Mouse (Mus musculus) erythroblast, adult 5-6 weeks (primary cell): ENCODE data around the gene Iyd. TPM values are rescaled to one million over a fixed set of nuclear protein-coding genes. Genes with fewer than 3 reads are reported as not detected.
"Not testable (repeated sequence)": the region's sequence is repeated elsewhere in the genome, so short reads cannot be mapped to it uniquely, and the experiment has no call there.

Source experiments
- ATAC-seq: replicated peaks from 2 replicates; pipeline ENCODE4 v1.8.0; 2016; ENCODE audit warnings: moderate number of reproducible peaks, mild to moderate bottlenecking, moderate TSS enrichment, inconsistent platforms; ENCODE audit not compliant: poor library complexity, low FRiP score, severe bottlenecking
- total RNA-seq, 2 experiments: library from RNA; stranded (forward) in 1 of 2; stranded (reverse) in 1 of 2; fragments of 150-400 nt in 1 of 2; fragments of 200-764, 138-1000 nt in 1 of 2; gene quantifications; 2 replicates each; pipeline versions ENCODE4 v1.2.3 to v1.2.4; 2015 to 2017; ENCODE audit warnings: low replicate concordance in 2 of 2

Gene Iyd
- total RNA-seq (2015; ENCODE audit: low replicate concordance) = not detected in 2 replicates
- not detected in 2 replicates for total RNA-seq (2017; ENCODE audit: low replicate concordance)

DNA sequence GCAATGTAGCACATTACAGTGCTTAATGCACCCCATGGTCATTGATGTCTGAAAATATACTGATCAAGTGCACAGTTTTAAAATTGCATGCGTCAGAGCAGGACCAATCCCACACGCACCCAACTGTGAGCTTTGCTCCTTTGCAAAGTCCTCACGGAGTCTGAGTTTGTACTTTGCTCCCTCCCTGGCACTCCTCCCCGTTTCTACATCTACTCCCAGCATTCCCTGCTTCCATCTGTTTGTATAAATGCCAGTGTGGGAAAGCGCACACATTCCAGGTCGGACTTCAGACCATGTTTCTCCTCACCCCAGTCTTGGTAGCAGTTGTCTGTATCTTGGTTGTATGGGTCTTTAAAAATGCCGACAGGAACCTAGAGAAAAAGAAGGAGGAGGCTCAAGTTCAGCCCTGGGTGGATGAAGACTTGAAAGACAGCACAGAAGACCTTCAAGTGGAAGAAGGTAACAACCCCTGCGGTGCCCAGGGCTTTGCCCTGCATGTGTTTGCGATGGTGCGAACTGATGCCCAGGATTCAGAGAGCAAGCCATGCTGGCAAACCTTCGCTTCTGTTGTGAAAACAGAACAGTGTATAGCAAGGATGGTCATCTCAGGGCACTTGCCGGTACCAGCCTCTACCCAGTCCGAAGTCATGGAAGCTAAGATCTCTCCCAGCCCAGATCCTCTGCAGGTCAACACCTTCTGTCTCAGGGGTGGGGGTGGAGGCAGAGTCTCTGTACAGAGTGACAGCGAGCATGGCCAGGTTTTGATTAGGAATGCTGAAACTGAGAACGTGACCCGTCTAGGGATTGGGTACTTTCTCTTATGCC lies at the start of gene Iyd:
Gene Iyd, plus strand, starts transcription at position 238 of the 825 bp plus-strand sequence.
- ATAC-seq = no peak

DNA sequence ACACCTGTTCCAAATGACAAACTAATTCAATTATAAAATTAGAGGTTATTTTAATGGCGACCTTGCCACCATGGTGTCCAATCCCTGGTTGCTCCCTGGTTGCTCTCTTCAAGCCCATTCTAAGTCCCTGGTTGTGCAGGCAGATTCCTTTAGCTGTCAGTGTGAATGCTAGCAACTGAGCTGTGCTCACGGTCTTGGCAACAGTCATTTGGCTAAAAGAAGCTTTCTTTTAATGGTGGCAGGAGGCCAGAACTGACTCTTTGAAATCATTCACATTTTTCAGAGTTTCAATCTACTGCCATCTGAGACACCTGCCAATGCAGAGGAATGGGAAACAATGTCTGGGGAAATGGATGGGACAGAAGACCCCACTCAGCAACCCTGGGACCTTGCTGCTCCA lies 43.2 kb upstream of the Iyd start:
- no peak for ATAC-seq

DNA sequence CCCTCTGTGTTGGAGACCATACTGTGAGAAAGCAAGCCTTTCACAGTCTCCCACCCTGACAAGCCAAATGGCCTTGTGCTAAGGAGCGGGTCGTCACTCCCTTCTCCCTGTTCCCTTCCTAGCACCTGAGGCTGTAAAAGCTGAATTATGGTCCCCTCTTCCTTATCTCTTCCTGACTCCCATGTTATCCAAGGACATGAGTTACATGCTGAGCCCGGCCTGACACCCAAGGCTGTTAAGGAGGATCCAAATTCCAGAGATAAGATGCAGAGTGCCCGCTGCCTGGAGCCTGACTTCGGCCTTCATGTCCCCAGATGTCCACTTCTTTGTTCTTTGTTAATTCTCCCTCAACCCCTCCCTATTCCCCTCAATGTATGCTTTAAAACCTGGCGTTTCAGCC lies 39.2 kb upstream of the Iyd start:
- ATAC-seq = not testable (repeated sequence)

DNA sequence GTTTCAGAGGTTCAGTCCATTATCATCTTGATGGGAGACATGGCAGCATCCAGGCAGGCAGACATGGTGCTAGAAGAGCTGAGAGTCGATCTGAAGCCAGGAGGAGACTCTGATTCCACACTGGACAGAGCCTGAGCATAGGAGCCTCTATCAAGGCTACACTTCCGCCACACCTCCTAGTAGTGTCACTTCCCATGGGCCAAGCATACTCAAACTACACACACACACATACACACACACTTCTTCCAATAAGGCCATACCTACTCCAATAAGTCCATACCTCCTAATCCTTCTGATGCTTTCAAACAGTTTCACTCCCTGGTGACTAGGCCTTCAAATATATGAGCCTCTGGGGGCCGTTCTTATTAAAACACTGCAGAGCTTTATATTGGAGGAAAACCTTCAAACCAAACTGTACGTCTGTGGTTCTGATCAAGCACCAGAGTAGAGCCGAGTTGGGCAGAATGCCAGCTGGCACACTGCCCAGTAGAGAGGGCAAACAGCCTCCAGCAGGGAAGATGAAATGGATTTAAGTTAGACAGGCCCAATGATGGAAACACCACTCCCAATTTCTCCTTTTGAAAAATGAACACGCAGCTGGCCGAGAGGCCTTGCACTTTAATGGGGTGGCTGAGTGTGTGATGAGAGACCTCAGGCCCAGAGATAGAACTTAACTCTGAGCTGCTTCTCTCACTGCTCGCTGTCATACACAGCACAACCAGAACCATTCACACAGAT lies 32.4 kb upstream of the Iyd start:
- ATAC-seq = no peak

DNA sequence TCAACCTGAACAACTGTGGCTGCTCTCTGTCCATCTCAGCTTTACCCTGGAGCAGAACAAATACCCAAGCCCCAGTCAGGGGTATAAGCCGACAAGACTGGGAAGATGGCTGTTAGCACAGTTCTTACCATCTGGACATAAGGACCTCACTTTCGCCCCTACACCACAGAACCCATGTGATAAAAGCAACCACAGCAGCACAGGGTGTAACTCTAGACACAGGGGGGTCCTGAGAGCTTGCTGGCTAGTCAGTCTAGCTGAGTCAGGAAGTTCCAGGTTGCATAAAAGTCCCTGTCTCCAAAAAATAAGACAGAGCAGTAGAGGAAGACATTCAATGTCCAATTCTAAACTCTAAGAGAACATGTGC lies 31.8 kb upstream of the Iyd start:
- ATAC-seq = no peak

DNA sequence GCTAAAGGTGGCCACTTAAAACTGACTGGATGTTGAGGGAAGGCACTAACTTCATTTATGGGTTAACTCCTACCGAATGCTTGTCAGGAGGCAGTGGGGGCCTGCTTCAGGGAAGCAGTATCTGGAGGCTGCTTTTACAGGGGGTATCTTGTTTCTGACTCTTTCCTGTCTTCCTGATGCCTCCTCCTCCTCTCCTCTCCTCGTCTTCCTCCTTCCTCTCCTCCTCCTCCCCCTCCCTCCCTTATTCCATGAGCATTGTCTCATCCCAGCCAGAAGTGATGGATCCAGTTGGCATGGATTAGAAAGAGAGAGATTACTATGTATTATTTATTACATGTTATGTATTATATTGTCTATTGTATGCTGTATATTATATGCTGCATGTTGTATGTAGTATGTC lies 31.3 kb upstream of the Iyd start:
- no peak for ATAC-seq

DNA sequence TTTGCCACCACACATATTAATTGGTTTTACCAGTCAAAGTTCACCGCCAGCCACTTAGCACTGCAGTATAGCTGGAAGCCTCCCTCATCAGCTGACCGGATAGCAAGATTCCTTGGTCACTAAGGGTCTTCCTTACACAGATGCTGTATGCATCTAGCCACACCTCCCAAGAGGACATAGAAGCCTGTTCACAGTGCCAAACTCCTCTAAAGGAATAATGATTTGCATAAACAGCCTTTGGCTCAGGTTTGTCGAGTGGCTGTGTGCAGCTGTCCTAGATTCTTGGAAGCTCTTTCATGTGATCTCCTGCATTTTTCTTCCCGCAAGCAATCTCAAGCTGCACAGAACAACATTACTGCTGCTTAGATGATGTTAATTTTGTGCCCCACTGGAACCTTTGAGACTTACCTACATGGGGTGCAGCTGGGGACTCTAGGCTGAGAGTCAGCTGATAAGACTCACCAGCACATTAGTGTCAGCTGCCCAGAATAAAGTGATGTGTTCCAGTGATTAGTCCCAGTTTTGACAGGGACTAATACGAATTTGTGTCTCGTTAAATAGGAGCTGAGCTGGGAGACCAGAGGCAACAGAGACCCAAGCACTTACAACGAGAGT lies 30.3 kb upstream of the Iyd start:
- ATAC-seq = no peak

DNA sequence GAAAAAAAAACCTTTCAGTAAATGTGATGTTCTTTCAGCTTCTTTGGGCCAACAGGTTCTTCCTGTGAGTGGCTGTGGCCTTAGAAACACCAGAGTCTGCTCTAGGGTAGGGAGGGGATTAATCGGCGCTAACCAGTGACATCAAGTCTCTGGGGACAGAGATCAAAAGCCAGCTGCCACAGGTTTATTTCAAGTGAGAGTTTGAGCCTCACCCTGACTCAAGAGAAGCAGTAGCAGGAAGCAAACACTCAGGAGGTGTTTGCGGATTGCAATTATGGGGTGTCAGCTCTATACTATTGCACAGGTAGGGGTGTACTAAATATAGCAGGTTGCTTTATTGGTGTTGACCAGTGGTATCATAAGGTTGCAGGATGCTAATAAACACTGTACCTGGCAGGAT lies 29.6 kb upstream of the Iyd start:
- no peak for ATAC-seq

DNA sequence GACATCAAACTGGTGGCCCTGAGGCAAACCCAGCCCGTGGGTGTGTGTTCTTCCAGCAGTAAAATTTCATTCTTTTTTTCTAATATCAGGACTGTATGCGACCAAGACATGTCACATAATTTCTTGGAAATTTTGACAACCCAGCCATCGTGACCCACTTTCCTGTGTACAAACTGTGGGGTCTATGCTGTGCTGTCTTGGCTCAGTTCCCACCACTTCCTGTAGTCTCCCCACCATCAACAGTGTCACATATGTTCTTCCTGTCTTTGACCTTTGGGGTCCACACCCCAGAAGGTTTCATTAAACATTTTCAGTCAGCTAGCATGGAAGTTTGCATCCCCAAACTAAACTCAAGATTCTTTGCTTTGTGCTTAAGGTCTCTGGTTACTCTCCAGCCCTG lies 28.6 kb upstream of the Iyd start:
- no peak for ATAC-seq

DNA sequence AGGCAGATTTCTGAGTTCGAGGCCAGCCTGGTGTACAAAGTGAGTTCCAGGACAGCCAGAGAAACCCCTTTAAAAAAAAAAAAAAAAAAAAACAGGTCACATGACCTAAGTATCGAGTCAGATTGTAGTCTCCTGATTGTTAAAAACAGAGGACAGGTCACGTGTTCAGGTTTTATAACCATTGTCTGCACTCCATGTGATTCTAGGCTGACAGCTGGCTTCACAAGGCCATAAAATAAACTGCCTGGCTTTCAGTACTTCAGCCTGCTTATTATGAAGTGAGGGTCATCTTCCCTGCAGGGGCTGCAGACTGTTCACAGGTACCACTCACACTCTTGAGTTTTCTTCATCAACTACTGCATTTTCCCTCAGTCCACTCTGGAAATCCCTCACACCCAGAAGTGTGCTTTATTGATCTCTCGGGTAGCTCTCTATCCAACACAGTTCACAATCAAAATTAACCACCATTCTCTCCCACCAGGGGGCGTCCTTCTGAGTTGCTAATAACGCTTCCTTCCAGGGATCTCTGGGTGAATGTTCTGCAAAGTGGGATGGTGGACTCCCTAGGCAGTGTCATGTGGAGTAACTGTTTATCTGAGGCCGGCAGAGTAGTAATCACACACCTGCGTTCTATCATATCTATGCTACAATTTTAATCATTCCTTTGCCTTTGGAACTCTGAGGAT lies 27.3 kb upstream of the Iyd start:
- ATAC-seq = no peak

DNA sequence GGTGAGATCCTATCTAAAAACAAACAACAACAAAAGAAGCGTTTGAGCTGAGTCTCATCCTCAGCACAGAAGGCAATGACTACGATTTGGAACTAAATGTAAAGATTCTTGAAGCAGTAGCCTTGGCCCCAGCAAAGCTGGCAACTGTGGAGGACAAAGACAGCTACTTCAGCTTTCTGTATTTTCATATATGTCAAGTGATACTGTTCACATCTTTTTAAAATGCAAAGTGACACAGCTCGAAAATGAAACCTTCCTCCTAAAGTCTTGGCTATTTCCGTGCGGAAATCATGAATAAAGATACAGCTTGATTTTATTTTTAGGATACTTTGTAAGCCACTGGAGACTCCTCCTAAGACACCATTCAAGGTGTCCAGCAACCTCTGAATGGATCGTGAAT lies 26.1 kb upstream of the Iyd start:
- no peak for ATAC-seq

DNA sequence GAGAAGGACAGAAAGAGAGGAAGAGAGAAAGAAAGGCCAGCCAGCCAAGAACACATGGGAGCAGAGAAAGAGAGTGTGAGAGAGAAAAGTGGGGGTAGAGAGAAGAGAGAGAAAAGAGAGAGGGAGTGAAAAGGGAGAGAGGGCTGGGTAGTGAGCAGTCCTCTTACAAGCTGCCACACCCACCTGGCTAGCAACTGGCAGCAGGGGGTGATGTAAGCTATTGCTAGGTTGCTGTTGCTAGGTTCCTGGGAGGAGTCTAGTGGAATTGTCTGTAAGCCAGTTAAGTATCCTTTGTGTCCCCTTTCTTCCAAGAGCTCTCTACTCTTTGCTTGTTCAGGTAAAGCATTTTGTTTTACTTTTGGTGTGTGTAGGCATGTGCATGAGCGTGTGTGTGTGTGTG lies 25.4 kb upstream of the Iyd start:
- ATAC-seq = no peak

DNA sequence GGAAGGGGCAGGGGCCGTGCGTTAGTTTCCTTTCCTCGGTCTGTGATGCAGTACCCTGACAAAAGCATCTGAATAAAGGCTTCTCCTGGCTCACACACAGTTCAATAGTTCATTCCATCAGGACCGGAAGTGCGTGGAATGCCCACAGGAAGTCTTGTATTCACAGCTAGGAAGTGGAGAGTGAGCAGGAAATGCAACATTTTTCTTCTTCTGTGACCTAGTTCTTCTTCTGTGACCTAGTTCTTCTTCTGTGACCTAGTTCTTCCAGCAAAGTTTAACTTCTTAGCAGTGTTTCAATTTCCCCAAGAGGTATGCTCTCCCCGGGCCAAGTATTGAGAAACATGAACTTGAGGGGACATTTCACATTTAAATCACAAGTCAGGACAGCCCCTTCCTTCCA lies 23.6 kb upstream of the Iyd start:
- no peak for ATAC-seq

DNA sequence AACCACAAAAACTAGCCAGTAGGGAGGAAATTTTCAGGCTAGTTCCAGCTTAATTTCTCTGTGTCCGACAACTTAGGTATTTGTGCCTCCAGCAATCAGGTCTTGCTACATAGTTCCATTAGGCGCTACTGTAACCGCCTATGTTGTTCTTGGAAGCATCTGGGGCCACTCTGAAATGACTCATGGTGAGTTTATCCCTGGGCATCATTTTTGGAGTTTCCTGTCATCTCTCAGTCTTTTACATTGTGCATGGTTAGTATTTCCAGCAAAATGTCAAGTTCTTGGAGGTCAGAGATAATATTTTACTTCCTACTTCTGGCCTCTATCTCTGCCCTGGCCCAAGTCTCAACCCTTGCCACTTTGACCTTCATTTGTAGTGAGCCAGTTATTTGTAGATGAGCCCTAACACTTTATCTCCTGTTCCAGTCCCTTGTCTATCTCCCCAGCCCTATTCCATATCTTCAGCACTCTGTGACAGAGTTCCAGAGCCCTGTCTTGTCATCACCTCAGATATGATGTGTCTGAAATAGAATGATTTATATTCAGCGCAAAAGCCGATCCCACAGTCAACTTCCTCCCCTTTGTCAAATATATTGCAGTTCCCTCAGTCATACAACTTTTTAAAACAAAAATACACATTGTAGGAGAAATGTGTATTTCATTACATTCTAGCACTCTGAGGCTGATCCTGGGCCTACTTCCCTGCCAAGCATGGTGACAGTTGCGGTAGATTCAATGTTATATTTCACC lies 16.8 kb upstream of the Iyd start:
- ATAC-seq = no peak

DNA sequence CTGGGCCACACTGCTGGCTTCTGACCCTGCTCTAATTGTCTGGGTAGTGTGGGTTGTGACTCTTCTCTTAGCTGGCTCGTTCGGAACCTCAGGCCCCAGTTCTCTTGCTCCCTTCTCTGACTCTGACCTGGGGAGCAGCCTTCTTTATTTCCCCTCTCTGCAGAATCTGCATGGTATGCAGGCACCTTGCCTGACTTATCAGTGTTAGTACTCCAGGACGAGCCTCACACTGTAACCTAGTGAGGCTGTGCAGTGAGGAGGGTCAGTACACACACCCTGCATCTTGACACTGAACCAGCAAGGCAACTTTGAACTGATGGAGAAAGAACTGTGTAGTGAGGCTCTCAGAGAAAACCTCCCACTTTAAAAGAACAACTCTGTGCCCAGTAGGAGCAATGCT lies 15.5 kb upstream of the Iyd start:
- ATAC-seq = no peak

DNA sequence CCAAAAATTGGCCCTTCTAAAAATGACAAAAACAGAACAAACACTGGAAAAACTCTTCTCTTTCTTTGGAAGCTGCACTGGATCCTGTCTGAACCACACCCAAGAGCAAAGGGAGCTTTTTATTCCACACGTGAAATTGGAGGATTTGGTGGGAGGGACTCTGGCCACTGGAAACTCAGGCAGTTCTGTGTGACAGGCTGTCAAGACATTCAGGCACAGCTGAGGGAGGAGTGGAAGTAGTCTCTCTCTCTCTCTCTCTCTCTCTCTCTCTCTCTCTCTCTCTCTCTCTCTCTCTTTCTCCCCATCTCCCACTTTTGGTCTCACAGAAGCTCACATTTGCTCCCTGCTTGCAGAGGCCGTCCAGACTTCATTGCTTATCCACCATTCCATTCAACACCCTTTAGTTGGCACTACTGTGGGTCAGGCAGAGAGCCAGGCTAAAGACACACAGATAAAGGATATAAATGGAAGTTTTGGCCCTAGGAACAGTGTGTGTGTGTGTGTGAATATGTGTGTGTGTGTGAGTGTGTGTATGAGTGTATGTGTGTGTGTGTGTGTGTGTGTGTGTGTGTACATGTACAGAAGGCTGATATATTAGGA lies 14.5 kb upstream of the Iyd start:
- ATAC-seq = no peak

DNA sequence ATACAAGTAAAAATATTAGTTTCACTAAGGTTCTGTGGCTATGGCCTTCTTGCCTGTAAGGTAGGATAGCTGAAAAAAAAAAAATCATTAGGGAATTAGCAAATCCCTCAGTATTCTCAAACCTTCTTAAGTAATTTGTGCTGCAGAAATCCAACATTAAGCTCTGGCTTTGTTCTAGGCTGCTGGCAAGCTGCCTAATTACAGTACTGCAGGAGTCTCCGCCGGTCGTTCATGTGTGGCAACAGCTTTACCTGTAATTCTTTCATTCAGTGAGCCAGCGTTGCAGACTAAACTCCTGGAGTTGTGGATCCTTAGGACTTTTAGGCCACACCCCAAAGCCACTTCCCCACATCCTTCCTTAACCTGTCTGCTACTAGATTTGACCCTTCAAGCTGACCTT lies 10.2 kb upstream of the Iyd start:
- no peak for ATAC-seq

DNA sequence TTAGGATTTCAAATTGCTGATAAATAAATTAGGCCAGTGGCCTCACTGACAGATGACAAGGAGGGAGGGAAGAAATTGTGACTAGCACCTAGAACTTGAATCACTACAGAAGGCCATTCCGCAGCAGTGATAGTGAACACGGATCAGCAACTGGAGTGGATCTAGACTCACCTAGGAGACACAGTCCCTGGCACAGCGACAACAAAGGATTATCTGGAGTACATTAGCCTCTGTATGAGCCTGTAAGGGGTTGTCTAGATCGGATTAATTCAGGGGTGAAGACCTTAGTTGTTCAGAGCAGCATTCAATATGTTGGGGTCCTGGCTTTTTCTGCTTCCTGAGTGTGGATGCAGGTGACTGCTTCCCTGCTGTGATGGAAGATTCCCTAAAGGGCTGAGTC lies 9.4 kb upstream of the Iyd start:
- ATAC-seq = no peak

DNA sequence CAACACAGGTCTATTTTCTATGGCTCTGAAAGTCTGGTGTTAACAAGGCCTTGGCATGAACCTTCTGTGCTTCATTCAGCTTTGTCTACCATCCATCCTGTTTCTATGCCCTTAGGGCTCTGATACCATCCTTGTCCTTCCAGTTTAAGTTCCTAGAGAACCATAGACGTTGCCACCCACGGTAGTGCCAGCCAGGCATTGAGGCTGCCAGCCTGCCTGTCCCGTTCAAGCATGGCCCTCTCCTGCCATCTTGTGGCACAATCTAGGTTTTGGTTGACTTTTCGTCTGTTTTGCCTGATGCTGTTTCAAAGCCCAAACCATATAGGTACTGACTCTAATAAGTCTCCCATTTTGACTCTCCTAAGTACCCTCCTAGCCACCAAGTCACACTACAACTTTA lies 8.7 kb upstream of the Iyd start:
- ATAC-seq = no peak
